Mouse (Mus musculus): ENCODE results near the gene Prl7a2. TPM values are rescaled to one million over a fixed set of nuclear protein-coding genes. Genes with fewer than 3 reads are reported as not detected.

Prl7a2 gene
- total RNA-seq (2021) = not detected
- long read RNA-seq, experiment 1 = 0 reads
- long read RNA-seq, experiment 2 = 0 reads

- no peak for DNase-seq
- intact Hi-C loops (cut with DNase I; ENCODE audit: low total_unique reads) = no loop called here
Observed at GRCm38 (mm10) chr13:27667936-27668335, at the start of gene Prl7a2. TSS of gene Prl7a2 (minus strand) at chr13:27668036.

GRCm38 (mm10) chr13:27716636-27717035, 48.8 kb upstream of the Prl7a2 start, which contains the start of gene Prl7d1:
TSS of gene Prl7d1 (minus strand) at chr13:27716736.
- no peak for DNase-seq
- intact Hi-C loops (cut with DNase I; ENCODE audit: low total_unique reads) = no loop called here

- intact Hi-C loops (cut with DNase I; ENCODE audit: low total_unique reads) = no loop called here
- no peak for DNase-seq
Observed at GRCm38 (mm10) chr13:27706521-27706920, 38.7 kb upstream of the Prl7a2 start.

GRCm38 (mm10) chr13:27660747-27661146, 7.1 kb downstream of the Prl7a2 start:
- intact Hi-C loops (cut with DNase I; ENCODE audit: low total_unique reads) = no loop called here
- no peak for DNase-seq

- intact Hi-C loops (cut with DNase I; ENCODE audit: low total_unique reads) = no loop called here
Observed at GRCm38 (mm10) chr13:27642393-27642792, 25.4 kb downstream of the Prl7a2 start, which contains the start of gene Prl7a1. TSS of gene Prl7a1 (minus strand) at chr13:27642493.

GRCm38 (mm10) chr13:27610482-27610881, 57.4 kb downstream of the Prl7a2 start, which contains the start of gene Prl7b1:
TSS of gene Prl7b1 (minus strand) at chr13:27610582.
- DNase-seq = no peak
- intact Hi-C loops (cut with DNase I; ENCODE audit: low total_unique reads) = no loop called here

More at GRCm38 (mm10) chr13:27642393-27642792, 25.4 kb downstream of the Prl7a2 start, which contains the start of gene Prl7a1:
- no peak for DNase-seq

Other genes starting within 250 kb of the Prl7a2 start
- gene Prl8a6, start 229.3 kb downstream of the Prl7a2 start, total RNA-seq (2021) = not detected
- not detected for gene Prl8a8, start 154.8 kb downstream of the Prl7a2 start, total RNA-seq (2021)
- not detected for gene Prl8a9, start 103.4 kb downstream of the Prl7a2 start, total RNA-seq (2021)
- not detected for gene Prl8a1, start 85.9 kb downstream of the Prl7a2 start, total RNA-seq (2021)
- not detected for gene Prl7b1, start 57.5 kb downstream of the Prl7a2 start, total RNA-seq (2021)
- gene Prl7a1, start 25.5 kb downstream of the Prl7a2 start, total RNA-seq (2021) = not detected
- not detected for gene Prl7d1, start 48.7 kb upstream of the Prl7a2 start, total RNA-seq (2021)
- gene Prl7c1, start 112.8 kb upstream of the Prl7a2 start, total RNA-seq (2021) = not detected
- not detected for gene Prl2a1, start 133.6 kb upstream of the Prl7a2 start, total RNA-seq (2021)
- gene Prl2c1, start 181.3 kb upstream of the Prl7a2 start, total RNA-seq (2021) = not detected